Mouse (Mus musculus) T-cell, adult 2 months (primary cell): ENCODE results near the gene Zfp580.
"Not testable (repeated sequence)": the region's sequence is repeated elsewhere in the genome, so short reads cannot be mapped to it uniquely, and the experiment has no call there.

Source experiments
- DNase-seq: peaks from one replicate; pipeline ENCODE4 v3.0.0; 2022; ENCODE audit warnings: low spot score

Gene Zfp580

DNA sequence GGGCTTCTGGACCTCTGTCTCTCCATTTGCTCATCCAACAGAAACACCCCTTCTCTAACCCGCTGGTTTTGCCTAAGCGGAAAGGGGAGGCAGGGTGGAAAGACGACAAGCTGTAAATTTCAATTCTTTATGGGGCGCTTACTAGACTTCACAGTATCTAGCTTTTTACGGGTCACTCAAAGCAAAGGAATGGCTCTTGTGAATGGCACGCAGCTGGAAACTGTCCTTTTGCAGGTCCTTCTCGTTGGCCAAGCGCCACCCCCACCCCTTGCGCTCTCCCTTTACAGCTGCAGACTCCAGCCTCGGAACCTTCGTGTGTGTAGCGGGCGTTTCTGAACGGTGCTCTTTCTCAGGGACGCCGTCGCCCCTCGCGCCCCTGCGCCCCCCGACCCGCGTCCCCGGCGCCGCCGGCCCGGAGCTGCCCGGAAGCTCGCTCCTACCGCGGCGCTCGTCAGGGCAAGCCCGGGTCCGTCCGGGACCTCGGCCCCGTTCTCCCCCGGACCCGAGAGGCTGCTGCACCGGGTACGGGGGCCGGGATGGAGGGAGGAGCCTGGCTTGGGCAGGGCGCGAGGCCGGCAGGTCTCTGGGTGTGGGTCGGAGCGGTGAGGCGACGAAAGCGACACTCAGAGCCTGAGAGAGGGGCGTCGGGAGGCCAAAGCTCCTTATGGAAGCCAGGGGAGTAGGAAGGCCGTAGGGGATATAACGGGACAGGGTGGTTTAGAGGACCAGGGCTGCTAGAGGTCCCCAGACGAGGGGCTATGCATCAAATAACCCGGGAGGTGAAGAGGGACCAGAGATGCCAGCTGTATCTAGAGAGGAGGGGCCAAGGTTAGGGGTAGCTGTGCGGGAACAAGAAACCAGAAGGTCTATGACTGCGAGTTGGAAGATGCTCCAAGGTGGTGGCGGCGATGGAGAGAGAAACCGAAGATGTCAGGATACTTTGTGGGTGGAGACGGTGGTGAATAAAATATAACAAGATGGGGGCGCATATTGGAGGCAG is at the start of gene Zfp580:
Gene Zfp580, plus strand, starts transcription at position 346 of the 1,000 bp plus-strand sequence.
- peak; percentile 63 for DNase-seq

DNA sequence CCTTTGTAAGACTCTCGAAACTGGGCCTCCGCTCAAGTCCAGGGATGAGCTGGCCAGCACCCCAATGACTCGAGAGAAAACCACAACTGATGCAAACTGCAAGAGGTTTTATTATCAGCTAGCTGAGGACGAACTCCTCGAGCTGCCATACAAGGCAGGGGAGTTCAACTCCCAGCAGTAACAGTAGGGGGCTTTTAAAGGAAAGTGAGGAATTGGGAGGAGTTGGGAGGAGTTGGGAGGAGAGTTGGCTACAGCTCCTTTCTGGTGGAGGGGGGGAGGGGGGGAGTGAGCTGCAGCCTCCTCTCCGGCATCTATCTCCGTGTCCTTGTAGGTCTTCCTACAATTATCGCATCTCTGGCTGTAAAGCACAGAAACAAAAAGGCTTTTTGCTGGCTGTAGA is 48.5 kb upstream of the Zfp580 start:
- not testable (repeated sequence) for DNase-seq

DNA sequence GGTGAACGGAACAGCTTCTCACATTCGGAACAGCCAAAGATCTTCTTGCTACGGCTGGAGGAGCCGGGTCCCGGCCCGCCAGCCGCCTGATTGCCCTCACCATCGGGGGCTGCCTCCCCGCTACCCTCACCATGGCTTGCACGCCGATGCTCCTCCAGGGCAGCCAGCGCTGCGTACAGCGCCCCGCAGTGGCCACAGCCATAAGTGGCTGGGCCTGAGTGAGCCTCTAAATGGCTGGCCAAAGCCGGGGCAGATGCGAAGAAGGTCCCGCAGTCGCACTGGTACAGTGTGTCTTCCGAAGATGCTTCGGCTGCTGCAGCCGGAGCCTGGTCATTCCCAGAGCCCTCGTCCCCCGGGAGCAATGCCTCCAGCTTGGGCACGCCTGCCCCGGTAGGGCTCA is 43.1 kb upstream of the Zfp580 start:
- no peak for DNase-seq

DNA sequence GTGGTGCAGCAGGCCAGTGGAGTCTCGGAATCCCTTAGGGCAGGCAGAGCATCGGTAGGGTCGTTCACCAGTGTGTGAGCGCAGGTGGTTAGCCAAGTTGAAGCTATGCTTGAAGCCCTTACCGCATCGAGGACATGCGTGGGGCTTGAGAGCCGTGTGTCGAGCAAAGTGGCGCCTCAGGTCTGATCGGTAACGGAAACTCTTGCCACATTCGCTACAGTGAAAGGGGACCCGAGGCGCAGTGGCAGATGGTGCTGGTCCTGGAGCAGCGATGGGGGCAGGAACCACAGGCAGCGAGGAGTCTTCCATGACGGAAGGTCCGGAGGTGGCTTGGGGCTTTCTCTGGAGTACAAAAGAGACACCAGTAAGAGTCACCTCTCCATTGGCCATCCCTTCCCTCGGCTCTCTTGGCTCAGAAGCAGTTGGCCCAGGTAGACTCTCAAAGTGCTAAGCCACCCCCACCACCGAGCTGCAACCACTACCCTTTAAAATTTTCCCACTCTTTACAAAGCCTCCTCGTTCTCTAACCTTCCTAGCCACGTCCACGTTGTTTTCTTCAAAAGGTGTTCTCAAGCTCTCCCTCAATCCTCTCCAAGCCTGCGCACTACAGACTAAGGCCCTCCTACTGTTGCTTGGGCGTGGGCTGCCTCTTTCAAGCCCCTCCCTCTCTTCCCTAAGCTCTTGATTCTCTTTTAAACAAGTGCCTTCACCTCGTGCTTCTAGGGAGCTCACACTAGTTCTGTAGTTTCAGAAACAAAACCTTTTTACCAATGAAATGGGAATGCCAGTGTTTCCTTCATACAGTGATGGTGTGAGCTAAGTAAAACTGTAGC is 38.4 kb upstream of the Zfp580 start:
- DNase-seq: no peak

DNA sequence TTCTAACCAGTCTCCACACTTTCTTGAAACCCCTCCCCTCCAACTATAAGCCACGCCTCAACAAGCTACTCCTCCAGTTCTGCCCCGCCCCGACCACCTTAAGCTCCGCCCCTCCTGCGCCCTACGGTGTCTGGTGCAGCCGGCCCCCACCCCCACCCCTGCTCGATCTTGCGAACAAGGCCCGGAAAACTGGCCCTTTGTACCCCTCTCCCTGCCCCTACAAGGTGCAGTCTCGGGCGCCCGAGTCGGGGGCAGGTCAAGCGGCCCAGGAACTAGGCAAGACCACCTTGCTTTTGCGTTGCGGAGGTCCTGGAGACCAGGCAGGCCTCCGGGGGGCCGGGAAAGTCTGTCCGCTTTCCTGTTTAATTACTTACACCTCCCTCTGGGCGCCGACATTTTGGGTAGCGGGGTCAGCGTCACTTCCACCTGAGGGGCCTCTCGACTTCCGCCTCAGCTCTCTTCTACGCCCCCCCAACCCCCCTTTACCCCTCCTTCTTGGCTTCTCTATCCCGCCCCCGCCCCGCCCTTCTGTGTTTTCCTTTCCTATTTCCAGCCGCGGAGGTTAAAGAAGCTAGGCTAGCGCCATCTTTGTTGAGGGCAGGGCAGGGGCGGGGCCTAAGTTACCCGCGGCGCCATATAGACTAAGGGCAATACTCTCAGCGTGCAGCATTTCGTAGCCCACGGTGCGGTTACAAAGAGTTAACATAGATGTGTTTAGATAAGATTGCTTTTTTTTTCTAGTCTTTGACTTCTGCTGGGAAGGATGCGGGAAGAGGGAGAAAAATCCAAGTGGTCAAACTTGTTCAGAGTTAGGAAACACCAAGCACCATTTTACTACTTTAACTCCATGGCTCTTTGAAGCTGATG is 36.9 kb upstream of the Zfp580 start, which contains the start of the genes Zfp524 and Fiz1:
Gene Zfp524, plus strand, starts transcription at position 165 of the 867 bp plus-strand sequence.
Gene Fiz1, minus strand, starts transcription at position 447 of the 867 bp plus-strand sequence.
- DNase-seq: peak; percentile 96

DNA sequence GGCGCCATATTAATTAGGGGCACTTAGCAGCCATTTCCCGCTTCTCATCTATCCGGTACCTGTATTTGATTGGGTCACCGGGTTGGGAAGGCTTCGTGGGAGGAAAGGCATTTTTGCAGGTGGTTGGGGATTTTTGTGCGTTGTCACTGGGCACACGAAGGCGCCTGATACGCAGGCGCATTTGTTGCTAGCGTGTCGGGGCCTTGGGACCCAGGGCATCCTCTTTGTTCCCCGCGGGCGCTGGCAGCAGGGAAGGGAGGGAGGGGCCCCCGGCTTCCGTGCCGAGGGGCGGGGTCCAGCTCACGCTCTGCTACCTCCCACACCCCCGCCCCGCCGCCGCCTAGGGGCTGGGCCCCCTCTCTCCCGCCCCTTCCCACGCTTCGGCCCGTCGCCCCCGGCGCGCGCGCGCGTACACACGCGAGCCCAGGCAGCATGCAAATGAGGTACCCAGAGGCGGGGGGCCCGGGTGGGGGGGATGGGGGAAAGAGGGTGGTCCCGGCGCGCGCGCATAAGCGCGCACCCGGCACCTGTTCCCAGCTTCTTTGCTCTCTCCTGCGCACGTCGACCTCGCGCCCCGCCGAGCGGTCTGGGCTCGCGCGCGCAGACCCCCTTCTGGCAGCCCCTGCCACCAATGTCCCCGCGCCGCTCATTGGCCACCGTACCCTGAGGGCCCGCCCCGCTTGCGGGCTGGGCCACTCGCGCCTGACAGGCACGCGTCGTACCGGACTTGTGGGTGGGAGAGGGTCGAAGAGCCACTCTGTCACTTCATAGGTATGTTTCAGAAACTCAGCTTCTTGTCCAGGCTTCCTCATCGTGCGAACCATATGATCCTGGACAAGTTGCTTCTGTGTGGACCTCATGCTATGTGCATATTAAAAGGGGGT is 36.0 kb upstream of the Zfp580 start, which contains the start of gene Gm44973:
Gene Gm44973, plus strand, starts transcription at position 379 of the 884 bp plus-strand sequence.
- peak; percentile 91 for DNase-seq

DNA sequence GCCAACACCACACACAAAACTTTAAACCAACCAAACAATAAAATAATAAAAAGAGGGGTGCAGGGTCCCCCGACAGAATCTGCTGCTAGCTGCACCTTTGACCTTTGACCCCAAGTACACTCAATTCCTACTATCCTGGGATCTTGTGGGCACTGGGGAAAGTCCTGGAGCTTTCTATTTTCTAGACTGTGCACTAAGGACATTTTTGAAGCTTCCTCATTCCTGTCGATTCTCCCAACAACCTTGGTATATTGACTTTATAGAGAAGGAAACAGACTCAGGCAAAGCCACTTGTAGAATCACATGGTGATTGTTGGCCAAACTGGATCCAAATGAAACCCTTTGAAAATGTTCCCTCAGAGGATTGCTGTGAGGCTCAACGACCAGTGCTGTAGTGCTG is 35.3 kb upstream of the Zfp580 start:
- no peak for DNase-seq

DNA sequence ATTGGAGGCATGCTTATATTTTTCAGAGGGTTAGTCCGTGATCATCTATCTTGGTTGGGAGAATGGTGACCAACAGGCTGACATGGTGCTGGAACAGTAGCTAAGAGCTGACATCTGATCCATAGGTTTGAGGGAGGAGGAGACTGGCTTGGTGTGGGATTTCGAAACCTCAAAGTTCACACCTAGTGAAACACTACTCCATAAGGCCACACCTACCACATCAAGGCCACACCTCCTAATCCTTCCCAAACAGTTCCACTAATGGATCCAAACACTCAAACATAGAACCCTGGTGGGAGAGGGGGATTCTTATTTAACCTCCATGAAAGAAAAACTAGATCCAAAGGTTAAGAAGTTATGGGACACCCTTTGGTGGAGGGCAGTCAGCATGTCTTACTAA is 34.4 kb upstream of the Zfp580 start:
- no peak for DNase-seq

DNA sequence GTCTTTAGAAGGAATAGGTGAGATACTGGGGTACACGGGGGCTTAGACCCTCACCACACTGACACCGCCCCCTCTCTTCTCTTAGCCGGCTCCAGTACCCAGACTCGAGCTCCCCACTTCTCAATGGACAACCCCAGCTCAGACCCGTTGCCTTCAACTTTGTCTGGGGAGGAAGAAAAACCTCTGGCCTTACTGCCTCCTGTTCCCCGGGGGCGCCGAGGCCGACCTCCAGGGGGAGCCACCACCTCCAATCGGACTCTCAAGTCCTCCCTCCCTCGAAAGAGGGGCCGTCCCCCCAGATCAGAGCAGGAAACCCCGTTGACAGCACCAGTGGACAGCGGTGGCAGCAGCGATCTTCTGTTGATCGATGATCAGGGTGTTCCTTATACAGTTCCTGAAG is 34.0 kb upstream of the Zfp580 start:
- peak; percentile 28 for DNase-seq

DNA sequence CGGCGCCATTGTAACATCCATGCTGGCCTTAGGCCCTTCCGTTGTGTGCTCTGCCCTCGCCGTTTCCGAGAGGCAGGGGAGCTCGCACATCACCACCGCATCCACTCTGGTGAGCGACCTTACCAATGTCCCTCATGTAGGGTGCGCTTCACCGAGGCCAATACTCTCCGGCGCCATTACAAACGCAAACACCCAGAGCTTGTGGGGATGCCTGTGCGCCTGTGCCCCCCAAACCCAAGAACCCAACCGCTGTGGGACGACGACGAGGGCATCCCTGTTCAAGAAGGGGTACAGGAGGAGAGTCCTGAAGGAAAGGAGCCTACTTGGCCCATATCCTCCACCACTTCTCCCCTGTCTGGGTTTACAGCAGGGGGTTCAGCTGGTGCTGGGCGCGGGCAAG is 33.4 kb upstream of the Zfp580 start:
- DNase-seq: no peak

DNA sequence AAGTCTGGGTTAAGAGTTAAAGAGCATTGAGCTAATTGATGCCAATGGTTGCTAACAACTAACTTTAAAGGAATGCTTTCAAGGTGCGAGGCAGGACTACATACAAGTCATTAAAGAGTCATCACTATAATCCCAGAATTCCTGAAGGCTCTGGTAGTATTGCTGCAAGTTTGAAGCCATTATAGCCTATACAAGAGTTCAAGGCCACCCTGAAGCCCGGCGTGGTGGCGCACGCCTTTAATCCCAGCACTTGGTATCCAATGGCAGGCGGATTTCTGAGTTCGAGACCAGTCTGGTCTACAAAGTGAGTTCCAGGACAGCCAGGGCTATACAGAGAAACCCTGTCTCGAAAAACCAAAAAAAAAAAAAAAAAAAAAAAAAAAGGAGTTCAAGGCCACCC is 31.8 kb upstream of the Zfp580 start:
- DNase-seq: not testable (repeated sequence)

DNA sequence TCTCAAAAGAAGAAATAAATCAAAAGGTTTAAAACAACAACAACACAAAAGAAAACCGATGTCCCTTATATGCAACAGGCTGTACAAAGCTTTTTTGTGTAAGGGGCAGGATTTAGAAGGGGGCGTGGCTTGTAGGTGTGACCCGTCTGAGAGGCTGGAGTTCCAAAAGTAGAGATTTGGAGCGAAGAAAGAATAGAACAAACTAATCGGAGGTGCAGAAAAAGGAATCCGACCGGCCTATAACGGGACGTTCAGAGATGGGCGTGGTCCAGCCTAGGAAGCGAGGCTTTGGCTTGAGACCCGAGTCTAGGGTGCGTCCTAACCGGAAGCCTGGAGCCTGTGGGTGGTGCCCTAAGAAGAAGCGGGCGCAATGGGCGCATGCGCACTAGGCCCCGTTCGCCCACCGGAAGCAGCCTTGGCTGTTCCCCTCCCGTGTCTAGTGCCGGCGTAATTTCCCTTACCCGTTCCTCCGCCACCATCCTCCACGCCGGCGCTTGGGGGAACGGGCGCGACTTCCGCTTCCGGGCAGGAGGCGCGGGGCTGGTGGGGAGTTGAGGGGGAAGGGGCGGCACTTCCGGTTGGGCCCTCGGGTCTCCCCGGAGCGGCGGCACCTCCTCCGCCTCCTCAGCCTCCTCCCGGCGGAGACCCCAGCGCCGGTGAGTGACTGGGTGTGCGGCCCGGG is 31.2 kb upstream of the Zfp580 start, which contains the start of the genes Zfp865 and Ccdc106:
Gene Zfp865, plus strand, starts transcription at position 377 of the 682 bp plus-strand sequence.
Gene Ccdc106, plus strand, starts transcription at position 554 of the 682 bp plus-strand sequence.
- DNase-seq: peak; percentile 99

DNA sequence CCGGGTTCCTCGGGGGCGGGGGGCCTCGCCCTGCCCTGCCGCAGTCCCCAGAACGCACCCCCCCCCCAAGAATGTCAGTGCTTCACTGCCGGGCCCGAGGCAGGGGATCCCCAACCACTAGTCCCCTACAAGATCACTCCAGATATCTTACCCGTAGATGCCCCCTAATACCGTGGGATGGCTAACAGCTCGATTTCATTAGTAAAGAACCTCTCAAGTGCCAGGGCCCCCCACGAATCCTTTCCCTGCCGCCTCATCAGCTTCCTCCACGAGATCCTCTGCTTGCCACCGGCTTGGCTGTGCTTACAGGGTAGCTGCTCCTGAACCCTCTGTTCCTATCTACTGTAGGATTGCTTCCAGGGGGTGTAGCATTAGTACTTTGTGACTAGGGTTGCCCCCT is 30.7 kb upstream of the Zfp580 start:
- DNase-seq: no peak

DNA sequence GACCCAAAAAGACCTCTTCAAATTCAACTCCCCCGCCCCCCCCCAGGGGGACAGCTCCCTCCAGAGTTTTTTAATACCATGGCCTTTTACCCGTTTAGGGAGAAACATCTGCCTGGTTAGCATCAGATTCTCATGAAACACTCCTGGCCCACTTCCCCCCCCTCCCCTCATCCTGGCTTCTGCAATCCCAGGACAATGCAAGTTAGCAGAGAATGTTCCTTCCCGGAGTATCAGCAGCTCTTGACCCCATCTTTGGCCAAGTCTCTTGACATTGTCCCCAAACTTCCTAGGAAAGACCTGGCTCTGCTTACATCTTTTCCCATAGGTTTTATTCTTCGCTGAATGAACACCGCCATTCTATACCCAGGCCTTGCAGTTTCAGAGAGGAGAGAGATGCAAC is 30.1 kb upstream of the Zfp580 start:
- no peak for DNase-seq

DNA sequence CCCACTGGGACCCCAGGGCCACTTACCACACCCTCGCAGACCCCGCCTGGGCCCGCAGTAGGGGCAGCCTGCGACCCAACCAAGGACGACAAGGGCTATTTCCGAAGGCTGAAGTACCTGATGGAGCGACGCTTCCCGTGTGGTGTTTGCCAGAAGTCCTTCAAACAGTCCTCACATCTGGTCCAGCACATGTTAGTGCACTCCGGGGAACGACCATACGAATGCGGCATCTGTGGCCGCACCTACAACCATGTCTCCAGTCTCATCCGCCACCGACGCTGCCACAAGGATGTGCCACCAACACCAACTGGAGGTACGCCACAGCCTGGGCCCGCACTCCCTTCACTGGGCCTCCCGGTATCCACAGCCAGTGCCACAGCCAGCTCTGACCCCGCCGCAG is 21.8 kb upstream of the Zfp580 start:
- DNase-seq: no peak

DNA sequence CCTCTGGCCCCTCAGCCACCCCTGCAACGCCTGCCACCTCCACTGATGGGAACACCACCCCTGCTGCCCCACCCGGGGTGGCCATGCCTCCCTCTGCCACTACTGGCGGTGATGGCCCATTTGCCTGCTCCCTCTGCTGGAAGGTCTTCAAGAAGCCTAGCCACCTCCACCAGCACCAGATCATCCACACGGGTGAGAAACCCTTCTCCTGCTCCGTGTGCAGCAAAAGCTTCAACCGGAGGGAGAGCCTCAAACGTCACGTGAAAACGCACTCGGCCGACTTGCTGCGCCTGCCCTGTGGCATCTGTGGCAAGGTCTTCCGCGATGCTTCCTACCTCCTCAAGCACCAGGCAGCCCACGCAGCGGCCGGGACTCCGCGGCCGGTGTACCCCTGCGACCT is 21.4 kb upstream of the Zfp580 start:
- no peak for DNase-seq

DNA sequence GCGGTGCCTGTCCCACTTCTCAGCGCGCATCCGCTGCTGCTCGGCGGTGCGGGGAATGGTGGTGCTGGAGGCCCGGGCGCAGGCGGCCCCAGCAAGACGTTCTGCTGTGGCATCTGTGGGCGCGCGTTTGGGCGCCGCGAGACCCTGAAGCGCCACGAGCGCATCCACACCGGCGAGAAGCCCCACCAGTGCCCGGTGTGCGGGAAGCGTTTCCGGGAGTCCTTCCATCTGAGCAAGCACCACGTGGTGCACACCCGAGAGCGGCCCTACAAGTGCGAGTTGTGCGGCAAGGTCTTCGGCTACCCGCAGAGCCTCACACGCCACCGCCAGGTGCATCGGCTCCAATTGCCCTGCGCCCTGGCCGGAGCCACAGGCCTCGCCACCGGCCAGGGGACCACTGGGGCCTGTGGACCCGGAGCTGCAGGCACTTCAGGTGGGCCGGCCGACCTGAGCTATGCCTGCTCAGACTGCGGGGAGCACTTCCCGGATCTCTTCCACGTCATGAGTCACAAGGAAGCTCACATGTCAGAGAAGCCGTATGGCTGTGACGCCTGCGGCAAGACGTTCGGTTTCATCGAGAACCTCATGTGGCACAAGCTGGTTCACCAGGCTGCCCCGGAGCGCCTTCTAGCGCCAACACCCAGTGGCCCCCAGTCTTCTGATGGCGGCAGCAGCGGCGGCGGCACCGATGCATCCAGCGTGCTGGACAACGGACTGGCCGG is 20.6 kb upstream of the Zfp580 start:
- no peak for DNase-seq

DNA sequence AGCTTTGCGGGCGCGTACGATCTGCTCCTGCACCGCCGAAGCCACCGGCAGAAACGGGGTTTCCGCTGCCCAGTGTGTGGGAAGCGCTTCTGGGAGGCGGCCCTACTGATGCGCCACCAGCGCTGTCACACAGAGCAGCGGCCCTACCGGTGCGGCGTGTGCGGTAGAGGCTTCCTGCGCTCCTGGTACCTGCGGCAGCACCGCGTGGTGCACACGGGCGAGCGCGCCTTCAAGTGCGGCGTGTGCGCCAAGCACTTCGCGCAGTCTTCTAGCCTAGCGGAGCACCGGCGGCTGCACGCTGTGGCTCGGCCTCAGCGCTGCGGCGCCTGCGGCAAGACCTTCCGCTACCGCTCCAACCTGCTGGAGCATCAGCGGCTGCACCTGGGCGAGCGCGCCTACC is 19.8 kb upstream of the Zfp580 start:
- no peak for DNase-seq

DNA sequence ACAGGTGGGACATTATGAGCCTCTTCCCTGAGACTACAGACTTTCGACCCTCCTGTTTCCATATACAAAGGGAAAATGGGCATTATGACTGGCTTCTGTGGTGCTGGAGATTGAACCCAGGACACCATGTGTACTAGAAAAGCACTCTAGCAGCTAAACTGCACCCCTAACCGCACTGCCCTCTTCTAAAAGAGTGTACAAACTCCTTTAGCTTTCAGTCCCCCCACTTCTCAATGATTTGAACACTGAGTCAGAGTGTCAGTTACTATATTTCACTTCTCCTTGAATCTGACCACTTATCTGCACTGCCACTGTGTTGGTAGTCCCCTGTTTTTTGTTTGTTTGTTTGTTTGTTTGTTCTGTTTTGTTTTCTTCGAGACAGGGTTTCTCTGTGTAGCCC is 17.5 kb upstream of the Zfp580 start, which contains the start of gene 4632433K11Rik:
Gene 4632433K11Rik, plus strand, starts transcription at position 301 of the 400 bp plus-strand sequence.
- DNase-seq: no peak
